Mouse (Mus musculus): ENCODE measurements around the gene Gm11020.
A peak's percentile ranks its signal among the peaks of the same experiment; 100 is the strongest.
"Not testable (repeated sequence)": the region's sequence is repeated elsewhere in the genome, so short reads cannot be mapped to it uniquely, and the experiment has no call there.

Gene Gm11020

GRCm38 (mm10) chr8:104321267-104321666, at the start of gene Gm11020:
Gene Gm11020 (plus strand): TSS chr8:104321567.
- not testable (repeated sequence) for DNase-seq (ENCODE audit: low spot score)

GRCm38 (mm10) chr8:104293081-104293480, 28.3 kb upstream of the Gm11020 start, which contains the start of gene Cmtm2a:
Gene Cmtm2a (minus strand): TSS chr8:104293181.
- not testable (repeated sequence) for DNase-seq (ENCODE audit: low spot score)

GRCm38 (mm10) chr8:104294396-104294795, 27.0 kb upstream of the Gm11020 start:
- DNase-seq (ENCODE audit: low spot score), result no peak

GRCm38 (mm10) chr8:104301577-104301976, 19.8 kb upstream of the Gm11020 start:
- not testable (repeated sequence) for DNase-seq (ENCODE audit: low spot score)

- DNase-seq (ENCODE audit: low spot score), result not testable (repeated sequence)
Measured at GRCm38 (mm10) chr8:104302536-104302935, 18.8 kb upstream of the Gm11020 start.

- no peak for DNase-seq (ENCODE audit: low spot score)
Measured at GRCm38 (mm10) chr8:104304962-104305361, 16.4 kb upstream of the Gm11020 start.

- not testable (repeated sequence) for DNase-seq (ENCODE audit: low spot score)
Measured at GRCm38 (mm10) chr8:104308341-104308740, 13.0 kb upstream of the Gm11020 start.

- DNase-seq (ENCODE audit: low spot score), result peak; percentile 19
Measured at GRCm38 (mm10) chr8:104309441-104310155, 11.8 kb upstream of the Gm11020 start, which contains the start of the genes Gm45711 and Cmtm1. Gene Gm45711 (minus strand): TSS chr8:104310081. Gene Cmtm1 (minus strand): TSS chr8:104310145.

- not testable (repeated sequence) for DNase-seq (ENCODE audit: low spot score)
Measured at GRCm38 (mm10) chr8:104312023-104312422, 9.3 kb upstream of the Gm11020 start.

GRCm38 (mm10) chr8:104313311-104313710, 8.1 kb upstream of the Gm11020 start:
- DNase-seq (ENCODE audit: low spot score), result no peak

- DNase-seq (ENCODE audit: low spot score), result not testable (repeated sequence)
Measured at GRCm38 (mm10) chr8:104321930-104322329, 563 bp downstream of the Gm11020 start, which contains the start of gene Cmtm2b. Gene Cmtm2b (plus strand): TSS chr8:104322230.

- no peak for DNase-seq (ENCODE audit: low spot score)
Measured at GRCm38 (mm10) chr8:104332665-104333631, 11.6 kb downstream of the Gm11020 start.

GRCm38 (mm10) chr8:104333786-104334185, 12.4 kb downstream of the Gm11020 start:
- no peak for DNase-seq (ENCODE audit: low spot score)

GRCm38 (mm10) chr8:104334196-104334595, 12.8 kb downstream of the Gm11020 start:
- no peak for DNase-seq (ENCODE audit: low spot score)

GRCm38 (mm10) chr8:104336806-104337205, 15.4 kb downstream of the Gm11020 start:
- no peak for DNase-seq (ENCODE audit: low spot score)

GRCm38 (mm10) chr8:104337890-104338289, 16.5 kb downstream of the Gm11020 start:
- DNase-seq (ENCODE audit: low spot score), result no peak

- peak; percentile 34 for DNase-seq (ENCODE audit: low spot score)
Measured at GRCm38 (mm10) chr8:104339229-104339982, 18.0 kb downstream of the Gm11020 start, which contains the start of gene Cmtm3. Gene Cmtm3 (plus strand): TSS chr8:104339410.

- no peak for DNase-seq (ENCODE audit: low spot score)
Measured at GRCm38 (mm10) chr8:104339983-104340232, 18.5 kb downstream of the Gm11020 start.

- peak; percentile 76 for DNase-seq (ENCODE audit: low spot score)
Measured at GRCm38 (mm10) chr8:104340233-104341105, 19.1 kb downstream of the Gm11020 start.

- DNase-seq (ENCODE audit: low spot score), result peak; percentile 74
Measured at GRCm38 (mm10) chr8:104341106-104341561, 19.8 kb downstream of the Gm11020 start.

- DNase-seq (ENCODE audit: low spot score), result no peak
Measured at GRCm38 (mm10) chr8:104341678-104342077, 20.3 kb downstream of the Gm11020 start.
